Mouse (Mus musculus) MEL (cell line): ENCODE results near the gene Isy1. TPM values are rescaled to one million over a fixed set of nuclear protein-coding genes. Genes with fewer than 3 reads are reported as not detected.

Experiments used
- DNase-seq: peaks from one replicate; pipeline ENCODE4 v3.0.0; 2011; ENCODE audit warnings: low read depth, low spot score
- H3K27ac ChIP-seq: 2 replicates; pipeline ENCODE4 v1.5.1; 2012; ENCODE audit warnings: low read depth, mild to moderate bottlenecking, control low read depth, low read length, moderate library complexity; ENCODE audit not compliant: control insufficient read depth
- H3K27me3 ChIP-seq, 2 experiments: fragments of 150-350 bp in 1 of 2; sonication (generic) in 1 of 2; 2 replicates each; pipeline ENCODE4 v1.6.1; 2012; ENCODE audit warnings: low read length in 2 of 2, mild to moderate bottlenecking in 2 of 2, improper control_type of control experiment in 1 of 2, moderate library complexity in 1 of 2; ENCODE audit not compliant: insufficient read depth in 2 of 2, control insufficient read depth in 1 of 2
- H3K36me3 ChIP-seq, 2 experiments: 2 replicates each; pipeline ENCODE4 v1.6.1; 2012 to 2014; ENCODE audit warnings: low read length in 2 of 2, improper control_type of control experiment in 1 of 2, inconsistent platforms in 1 of 2, mild to moderate bottlenecking in 1 of 2; ENCODE audit not compliant: insufficient read depth in 2 of 2, control insufficient read depth in 1 of 2
- H3K4me1 ChIP-seq, 2 experiments: fragments of 150-350 bp in 1 of 2; sonication (generic) in 1 of 2; 2 replicates each; pipeline ENCODE4 v1.6.1; 2012; ENCODE audit warnings: low read length in 2 of 2, improper control_type of control experiment in 1 of 2, mild to moderate bottlenecking in 1 of 2; ENCODE audit not compliant: insufficient read depth in 2 of 2, control insufficient read depth in 1 of 2
- H3K4me3 ChIP-seq, 2 experiments: fragments of 150-350 bp in 1 of 2; sonication (generic) in 1 of 2; 2 replicates each; pipeline ENCODE4 v1.5.1; 2012; ENCODE audit warnings: low read depth in 2 of 2, low read length in 2 of 2, mild to moderate bottlenecking in 2 of 2, moderate library complexity in 2 of 2, control low read depth in 1 of 2, improper control_type of control experiment in 1 of 2; ENCODE audit not compliant: control insufficient read depth in 1 of 2, insufficient read depth in 1 of 2
- H3K79me2 ChIP-seq: 2 replicates; pipeline ENCODE4 v1.6.1; 2012; ENCODE audit warnings: mild to moderate bottlenecking, low read length, moderate library complexity; ENCODE audit not compliant: control insufficient read depth, poor library complexity, insufficient read depth
- H3K9ac ChIP-seq: 2 replicates; pipeline ENCODE4 v1.6.1; 2012; ENCODE audit warnings: low read depth, mild to moderate bottlenecking, control low read depth, low read length, moderate library complexity; ENCODE audit not compliant: control insufficient read depth, poor library complexity, severe bottlenecking
- H3K9me3 ChIP-seq: fragments of 150-350 bp; sonication (generic); replicated peaks from 2 replicates; pipeline ENCODE4 v1.6.1; 2012; ENCODE audit warnings: mild to moderate bottlenecking, low read length, improper control_type of control experiment, moderate library complexity; ENCODE audit not compliant: insufficient read depth
- CHD1 ChIP-seq: IDR thresholded peaks from 2 replicates; pipeline ENCODE4 v1.6.1; 2012; ENCODE audit warnings: low read depth, mild to moderate bottlenecking, inconsistent platforms, low read length, improper control_type of control experiment
- CTCF ChIP-seq, 3 experiments: IDR thresholded peaks in 2 of 3; conservative IDR thresholded peaks in 1 of 3; 2 replicates each; pipeline ENCODE4 v1.5.1; 2011 to 2012; ENCODE audit warnings: low read length in 3 of 3, low read depth in 2 of 3, mild to moderate bottlenecking in 2 of 3, improper control_type of control experiment in 1 of 3, inconsistent platforms in 1 of 3, mixed read lengths in 1 of 3, moderate library complexity in 1 of 3; ENCODE audit not compliant: control insufficient read depth in 1 of 3, insufficient read depth in 1 of 3, poor library complexity in 1 of 3, severe bottlenecking in 1 of 3
- EP300 ChIP-seq, 2 experiments: IDR thresholded peaks; 2 replicates each; pipeline ENCODE4 v1.6.1; 2011; ENCODE audit warnings: improper control_type of control experiment in 2 of 2, low read length in 2 of 2, low read depth in 1 of 2, mild to moderate bottlenecking in 1 of 2
- ETS1 ChIP-seq: IDR thresholded peaks from 2 replicates; pipeline ENCODE4 v1.6.1; 2012; ENCODE audit warnings: low read depth, mild to moderate bottlenecking, inconsistent platforms, low read length, improper control_type of control experiment, moderate library complexity
- GATA1 ChIP-seq: IDR thresholded peaks from 2 replicates; pipeline ENCODE4 v1.6.1; 2011; ENCODE audit warnings: low read depth, low read length, improper control_type of control experiment
- HCFC1 ChIP-seq: IDR thresholded peaks from 2 replicates; pipeline ENCODE4 v1.6.1; 2012; ENCODE audit warnings: low read depth, mild to moderate bottlenecking, inconsistent platforms, low read length, improper control_type of control experiment, moderate library complexity
- MAFK ChIP-seq: IDR thresholded peaks from 2 replicates; pipeline ENCODE4 v1.6.1; 2011; ENCODE audit warnings: low read depth, mild to moderate bottlenecking, low read length, improper control_type of control experiment, borderline replicate concordance
- MXI1 ChIP-seq: IDR thresholded peaks from 2 replicates; pipeline ENCODE4 v1.6.1; 2011; ENCODE audit warnings: mild to moderate bottlenecking, low read depth, low read length, improper control_type of control experiment
- SIN3A ChIP-seq: IDR thresholded peaks from 2 replicates; pipeline ENCODE4 v1.6.1; 2012; ENCODE audit warnings: low read length, improper control_type of control experiment, inconsistent platforms
- TAL1 ChIP-seq: IDR thresholded peaks from 2 replicates; pipeline ENCODE4 v1.6.1; 2012; ENCODE audit warnings: mild to moderate bottlenecking, inconsistent platforms, low read length, moderate library complexity, mixed read lengths
- TCF12 ChIP-seq: IDR thresholded peaks from 2 replicates; pipeline ENCODE4 v1.6.1; 2014; ENCODE audit warnings: low read depth, mild to moderate bottlenecking, inconsistent platforms, low read length, improper control_type of control experiment, moderate library complexity
- ZC3H11A ChIP-seq: IDR thresholded peaks from 2 replicates; pipeline ENCODE4 v1.6.1; 2012; ENCODE audit warnings: low read depth, mild to moderate bottlenecking, inconsistent platforms, low read length, improper control_type of control experiment
- polyA plus RNA-seq, 2 experiments: library from polyadenylated mRNA; stranded (reverse) in 1 of 2; unstranded in 1 of 2; fragments of >175 nt in 1 of 2; fragments of >200 nt in 1 of 2; gene quantifications; 2 replicates each; pipeline versions ENCODE4 v1.2.1 to v1.2.4; 2012; ENCODE audit warnings: low replicate concordance in 2 of 2, low read depth in 1 of 2; ENCODE audit not compliant: insufficient read length in 2 of 2, insufficient read depth in 1 of 2, missing spikeins in 1 of 2
- total RNA-seq: library from RNA; depleted of rRNA; stranded (reverse); fragments of 300-350 nt; gene quantifications from 2 replicates; pipeline ENCODE4 v1.2.3, GENCODE M21; 2012

Isy1 gene
- total and polyA plus RNA-seq, 3 experiments = 64.5 to 115 TPM; not detected in 1

GRCm38 (mm10) chr6:87779174-87780165 is 59.1 kb downstream of the Isy1 start:
- Histone ChIP-seq H3K36me3 (peaks cover 0 to 21% of the 10 kb centered on the region in 2 experiments; a peak in 2 of 4 replicates), H3K27ac (no peak overlapping the region), H3K4me3 (no peak overlapping the region), H3K9me3 (no peaks in the 10 kb centered on the region), H3K9ac (no peak overlapping the region), H3K79me2 (no peaks in the 10 kb centered on the region), H3K4me1 (peaks cover 20 to 27% of the 10 kb centered on the region in 2 experiments), H3K27me3 (no peaks in the 10 kb centered on the region)
- no peak for TF ChIP-seq MAFK
- peak in 1 of 3 experiments; percentile 6; a peak in 1 of 6 replicates for TF ChIP-seq CTCF (IDR thresholded peaks at IDR 0.05 in 2 of 3, conservative IDR thresholded peaks at IDR 0.05 in 1 of 3; ENCODE audit: control insufficient read depth in 1 of 3, insufficient read depth in 1 of 3, low read depth in 2 of 3, low read length in 3 of 3, poor library complexity in 1 of 3, severe bottlenecking in 1 of 3)
- no peak for DNase-seq

GRCm38 (mm10) chr6:87778294-87779173 is 60.1 kb downstream of the Isy1 start:
- no peaks in the 10 kb centered on the region for H3K9me3 ChIP-seq
- H3K27me3 ChIP-seq = no peaks in the 10 kb centered on the region
- no peak overlapping the region for H3K4me3 ChIP-seq
- H3K9ac ChIP-seq = peak overlapping the region; percentile 31
- H3K36me3 ChIP-seq = peaks cover 0 to 18% of the 10 kb centered on the region in 2 experiments; a peak in 2 of 4 replicates
- no peaks in the 10 kb centered on the region for H3K79me2 ChIP-seq
- H3K4me1 ChIP-seq = peaks cover 18 to 27% of the 10 kb centered on the region in 2 experiments
- TF ChIP-seq ETS1 (0 out of 2 replicates have a peak, but pooled peaks have one; percentile 18), GATA1 (peak; percentile 27; the same call in 1 of the 2 replicates), SIN3A (0 out of 2 replicates have a peak, but pooled peaks have one; percentile 10), HCFC1 (no peak), TCF12 (0 out of 2 replicates have a peak, but pooled peaks have one; percentile 8), CHD1 (no peak)
- TF ChIP-seq, all 39 proteins: peak for 4
- peak overlapping the region; percentile 27 for H3K27ac ChIP-seq
- peak; percentile 84 for DNase-seq

- DNase-seq = peak; percentile 32
- Histone ChIP-seq H3K27ac (peak within 1 kb of the TSS; percentile 77), H3K4me1 (peaks cover 18 to 27% of the 10 kb centered on the region in 2 experiments), H3K9ac (peak within 1 kb of the TSS; percentile 31), H3K9me3 (no peaks in the 10 kb centered on the region), H3K36me3 (peaks cover 0 to 18% of the 10 kb centered on the region in 2 experiments; a peak in 2 of 4 replicates), H3K4me3 (no peak within 1 kb of the TSS), H3K79me2 (no peaks in the 10 kb centered on the region), H3K27me3 (no peaks in the 10 kb centered on the region)
- TF ChIP-seq ZC3H11A (no peak), TCF12 (peak; percentile 13; the same call in 1 of the 2 replicates), EP300 (IDR thresholded peaks at IDR 0.05; ENCODE audit: low read depth in 1 of 2, low read length in 2 of 2) (peak in 1 of 2 experiments; percentile 21; a peak in 1 of 4 replicates), ETS1 (no peak), TAL1 (peak; percentile 35), MXI1 (0 out of 2 replicates have a peak, but pooled peaks have one; percentile 34), MAFK (no peak)
These were observed 60.8 kb downstream of the Isy1 start, which contains the start of gene Gp9 for GRCm38 (mm10) chr6:87777842-87778241. Gp9 (plus strand) TSS chr6:87778072.
